ENCODE assay signal across 36 mouse cellular contexts in the genomic region with DNA sequence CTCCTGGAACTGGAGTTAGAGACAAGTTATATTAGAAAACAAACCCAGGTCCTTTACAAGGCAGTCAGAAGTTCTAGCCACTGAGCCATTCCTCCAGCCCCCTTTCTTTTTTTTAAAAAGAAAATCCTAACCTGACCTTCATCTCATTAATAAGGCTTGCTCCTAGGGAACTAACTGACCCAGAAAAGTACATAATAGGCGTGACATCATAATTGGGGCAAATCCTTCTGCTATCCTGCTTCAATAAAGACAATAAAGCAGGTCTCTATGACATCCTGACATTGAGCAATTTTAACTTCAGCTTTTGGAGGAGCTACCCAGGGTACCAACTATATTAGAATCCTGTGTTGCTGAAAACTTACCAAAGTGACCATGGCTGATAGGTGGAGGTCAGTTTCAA.
"Had no signal": no experiment of that assay in that cellular context is flagged by ENCODE, and none has a peak within 500 bp of the region (broad histone marks: within the 10 kb centered on the region; RNA-seq: fewer than 3 reads in every experiment).

No protein-coding gene starts in this region.

- H3K9ac ChIP-seq: heart, embryonic 12.5 days; heart, embryonic 13.5 days; heart, embryonic 15.5 days; hindbrain, embryonic 12.5 days; hindbrain, embryonic 13.5 days; hindbrain, embryonic 14.5 days; hindbrain, embryonic 15.5 days; intestine, embryonic 15.5 days; kidney, embryonic 15.5 days had no signal

- H3K4me2 ChIP-seq: heart, embryonic 11.5 days; heart, embryonic 12.5 days; heart, embryonic 13.5 days; heart, embryonic 15.5 days; hindbrain, embryonic 12.5 days; hindbrain, embryonic 13.5 days; hindbrain, embryonic 14.5 days; hindbrain, embryonic 15.5 days; intestine, embryonic 15.5 days; kidney, embryonic 15.5 days had no signal

- ATAC-seq: hindbrain, embryonic 16.5 days; hindbrain, postnatal 0 days; inflammation-experienced regulatory T-cells, adult 6 months; intestine, embryonic 15.5 days; intestine, embryonic 16.5 days; intestine, postnatal 0 days had no signal

- H3K4me3 ChIP-seq: heart, embryonic 10.5 days; heart, embryonic 12.5 days; heart, embryonic 13.5 days; heart, embryonic 15.5 days; hindbrain, embryonic 10.5 days; hindbrain, embryonic 12.5 days; hindbrain, embryonic 13.5 days; hindbrain, embryonic 15.5 days; intestine, embryonic 15.5 days; kidney, embryonic 15.5 days; layer of hippocampus, adult 2 months; left cerebral cortex, adult 2 months had no signal

- H3K9me3 ChIP-seq: heart, embryonic 10.5 days; heart, embryonic 12.5 days; heart, embryonic 13.5 days; heart, embryonic 15.5 days; hindbrain, embryonic 10.5 days; hindbrain, embryonic 12.5 days; hindbrain, embryonic 13.5 days; hindbrain, embryonic 15.5 days; intestine, embryonic 15.5 days; kidney, embryonic 15.5 days had no signal

- H3K27me3 ChIP-seq: heart, embryonic 12.5 days; heart, embryonic 13.5 days; heart, embryonic 15.5 days; hindbrain, embryonic 12.5 days; hindbrain, embryonic 13.5 days; hindbrain, embryonic 15.5 days; intestine, embryonic 15.5 days; kidney, embryonic 15.5 days had no signal

- H3K4me1 ChIP-seq: heart, embryonic 10.5 days; heart, embryonic 12.5 days; heart, embryonic 13.5 days; heart, embryonic 15.5 days; hindbrain, embryonic 10.5 days; hindbrain, embryonic 12.5 days; hindbrain, embryonic 13.5 days; hindbrain, embryonic 15.5 days; intestine, embryonic 15.5 days; kidney, embryonic 15.5 days had no signal

- H3K27ac ChIP-seq: heart, embryonic 10.5 days; heart, embryonic 13.5 days; heart, embryonic 15.5 days; hindbrain, embryonic 10.5 days; hindbrain, embryonic 12.5 days; hindbrain, embryonic 13.5 days; hindbrain, embryonic 14.5 days; hindbrain, embryonic 15.5 days; hindbrain, postnatal 0 days; intestine, embryonic 15.5 days; kidney, embryonic 15.5 days; kidney, postnatal 0 days; layer of hippocampus, adult 2 months; left cerebral cortex, adult 2 months had no signal

- H3K36me3 ChIP-seq: intestine, embryonic 15.5 days had no signal

- DNase-seq: heart, postnatal 10 days; heart, postnatal 14 days; heart, postnatal 36 days; heart, postnatal 4 days; kidney, adult 11 months; kidney, adult 18-20 months; kidney, adult 2 months; kidney, adult 8-10 months; kidney, adult 9 months; kidney, postnatal 10 days; kidney, postnatal 14 days; kidney, postnatal 25 days; kidney, postnatal 36 days; kidney, postnatal 4 days; layer of hippocampus, adult 9-11 months; layer of hippocampus, postnatal 36 days had no signal
